Mouse (Mus musculus) embryonic facial prominence, embryonic 12.5 days (tissue): Measurements from ENCODE around the gene Drd3. TPM values are rescaled to one million over a fixed set of nuclear protein-coding genes. Genes with fewer than 3 reads are reported as not detected.

Experiments
- ATAC-seq: fragments of 200-750 bp; cut with Nextera tagmentation; 2 replicates; pipeline ENCODE4 v1.8.0; 2017; ENCODE audit not compliant: insufficient number of reproducible peaks, insufficient read depth, low FRiP score, low TSS enrichment
- H3K27ac ChIP-seq: fragments of 300-500 bp; sonication (generic); 2 replicates; pipeline ENCODE4 v1.5.1; 2016; ENCODE audit warnings: mild to moderate bottlenecking
- H3K27me3 ChIP-seq: fragments of 300-500 bp; sonication (generic); 2 replicates; pipeline ENCODE4 v1.6.1; 2016; ENCODE audit warnings: mild to moderate bottlenecking, moderate library complexity
- H3K36me3 ChIP-seq: fragments of 300-500 bp; sonication (generic); 2 replicates; pipeline ENCODE4 v1.6.1; 2016; ENCODE audit warnings: mild to moderate bottlenecking
- H3K4me1 ChIP-seq: fragments of 300-500 bp; sonication (generic); 2 replicates; pipeline ENCODE4 v1.6.1; 2016
- H3K4me2 ChIP-seq: fragments of 300-500 bp; sonication (generic); replicated peaks from 2 replicates; pipeline ENCODE4 v1.6.1; 2016; ENCODE audit warnings: mild to moderate bottlenecking, moderate library complexity
- H3K4me3 ChIP-seq: fragments of 300-500 bp; sonication (generic); 2 replicates; pipeline ENCODE4 v1.5.1; 2016; ENCODE audit warnings: mild to moderate bottlenecking
- H3K9ac ChIP-seq: fragments of 300-500 bp; sonication (generic); 2 replicates; pipeline ENCODE4 v1.6.1; 2016; ENCODE audit warnings: mild to moderate bottlenecking, moderate library complexity
- H3K9me3 ChIP-seq: fragments of 300-500 bp; sonication (generic); 2 replicates; pipeline ENCODE4 v1.6.1; 2016; ENCODE audit warnings: mild to moderate bottlenecking, moderate library complexity
- WGBS: fragments of 180-500 bp; shearing (Covaris S2); methylation state at CpG from one replicate; pipeline ENCODE4 v1.1.7; 2016; 5-methylcytosine and 5-hydroxymethylcytosine counted together
- microRNA-seq: library from miRNA; unstranded; fragments of <30 nt; microRNA quantifications from one replicate; pipeline ENCODE4, GENCODE M21; 2017
- polyA plus RNA-seq: library from polyadenylated mRNA; unstranded; fragments of >200 nt; fragmentation: Nextera tagmentation; extraction: Ambion mirVana; gene quantifications from 2 replicates; pipeline ENCODE4 v1.2.1, GENCODE M21; 2016

The Drd3 gene
- polyA plus RNA-seq, 1 experiment from 2014 or later, result not detected

GRCm38 (mm10) chr16:43860624-43861023 lies 106.8 kb downstream of the Drd3 start:
- H3K9ac ChIP-seq, result no peak overlapping the region
- H3K4me2 ChIP-seq, result no peak overlapping the region
- H3K36me3 ChIP-seq, result peaks cover 19% of the 10 kb centered on the region
- no peaks in the 10 kb centered on the region for H3K27me3 ChIP-seq
- no peaks in the 10 kb centered on the region for H3K9me3 ChIP-seq
- no peak overlapping the region for H3K4me3 ChIP-seq
- no peaks in the 10 kb centered on the region for H3K4me1 ChIP-seq
- ATAC-seq, result no peak
- no peak overlapping the region for H3K27ac ChIP-seq
- WGBS, result 83% methylated on average over 6 of the region's 6 CpGs

DNA sequence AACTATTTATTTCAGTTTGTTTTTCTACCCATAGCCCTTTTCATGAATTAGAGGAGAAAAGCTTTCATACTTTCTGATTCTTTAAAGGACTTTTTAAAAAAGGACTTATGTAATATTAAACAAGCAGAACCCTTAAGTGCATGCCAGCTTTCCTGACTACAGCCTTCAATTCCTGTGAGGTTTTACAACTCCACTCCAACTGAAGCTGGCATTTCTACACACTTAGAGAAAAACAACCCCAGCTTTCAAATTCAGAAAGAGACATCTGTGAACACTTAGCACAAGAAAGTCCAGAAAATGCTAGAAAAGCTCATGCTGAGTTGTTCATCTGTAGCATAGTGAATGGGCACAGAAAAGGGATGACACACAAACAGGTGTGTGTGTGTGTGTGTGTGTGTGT lies 116.0 kb downstream of the Drd3 start:
- H3K4me2 ChIP-seq, result no peak overlapping the region
- H3K9ac ChIP-seq, result no peak overlapping the region
- H3K27ac ChIP-seq, result no peak overlapping the region
- H3K4me3 ChIP-seq, result no peak overlapping the region
- no peaks in the 10 kb centered on the region for H3K9me3 ChIP-seq
- H3K27me3 ChIP-seq, result no peaks in the 10 kb centered on the region
- ATAC-seq, result no peak
- H3K36me3 ChIP-seq, result peaks cover 37% of the 10 kb centered on the region
- no peaks in the 10 kb centered on the region for H3K4me1 ChIP-seq

DNA sequence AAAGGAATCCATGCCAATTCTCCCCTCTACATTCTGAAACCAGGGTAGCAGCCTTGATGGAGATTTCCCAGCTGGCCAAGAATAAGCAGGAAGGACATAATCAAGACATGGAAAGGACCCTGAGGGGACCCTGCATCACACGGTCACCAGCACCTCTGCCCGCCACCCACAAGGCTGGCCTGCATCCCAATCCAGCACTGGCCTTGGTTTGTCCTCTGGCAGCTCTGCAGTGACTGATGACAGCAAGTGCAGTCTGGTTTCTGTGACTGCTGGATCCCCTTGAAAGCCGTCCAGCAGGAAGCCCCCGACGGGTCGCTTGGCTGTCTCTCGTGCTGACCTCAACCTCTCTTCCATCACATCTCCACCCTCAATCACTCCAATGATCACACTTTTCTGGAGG lies 117.6 kb downstream of the Drd3 start:
- no peak for ATAC-seq
- no peak overlapping the region for H3K4me3 ChIP-seq
- H3K4me2 ChIP-seq, result no peak overlapping the region
- WGBS, result 89% methylated on average over 7 of the region's 7 CpGs
- no peak overlapping the region for H3K27ac ChIP-seq
- peaks cover 48% of the 10 kb centered on the region for H3K36me3 ChIP-seq
- no peaks in the 10 kb centered on the region for H3K9me3 ChIP-seq
- H3K27me3 ChIP-seq, result no peaks in the 10 kb centered on the region
- H3K4me1 ChIP-seq, result no peaks in the 10 kb centered on the region
- no peak overlapping the region for H3K9ac ChIP-seq

Small RNAs within 50 kb of the gene (microRNA-seq; reads per million reads assigned to microRNA genes)
- gene Gm25996, result not detected

Other genes starting within 250 kb of the Drd3 start
- not detected in 2 replicates for gene Tigit, start 89.9 kb upstream of the Drd3 start, polyA plus RNA-seq
- 14.2 and 14.4 TPM in 2 replicates for gene Ccdc191, start 135.8 kb downstream of the Drd3 start, polyA plus RNA-seq
- gene Qtrt2, start 172.8 kb downstream of the Drd3 start, polyA plus RNA-seq, result 33.2 and 36.4 TPM in 2 replicates
- gene Zdhhc23, start 225.8 kb downstream of the Drd3 start, polyA plus RNA-seq, result 0.34 and 0.59 TPM in 2 replicates